Mouse (Mus musculus) midbrain, embryonic 16.5 days (tissue): ENCODE results near the gene Lyrm4. TPM values are rescaled to one million over a fixed set of nuclear protein-coding genes. Genes with fewer than 3 reads are reported as not detected.

Experiments
- ATAC-seq: fragments of 200-750 bp; cut with Nextera tagmentation; 2 replicates; pipeline ENCODE4 v1.8.0; 2017; ENCODE audit warnings: moderate TSS enrichment
- H3K27ac ChIP-seq: fragments of 300-500 bp; sonication (generic); 2 replicates; pipeline ENCODE4 v1.5.1; 2014; ENCODE audit warnings: mild to moderate bottlenecking, low read length, mixed read lengths
- H3K27me3 ChIP-seq: fragments of 300-500 bp; sonication (generic); 2 replicates; pipeline ENCODE4 v1.6.1; 2014; ENCODE audit warnings: low read depth, low read length, mixed read lengths; ENCODE audit not compliant: control insufficient read depth, insufficient read depth
- H3K36me3 ChIP-seq: fragments of 300-500 bp; sonication (generic); 2 replicates; pipeline ENCODE4 v1.6.1; 2014; ENCODE audit warnings: mild to moderate bottlenecking, low read length, moderate library complexity, mixed read lengths; ENCODE audit not compliant: control insufficient read depth, insufficient read depth
- H3K4me1 ChIP-seq: fragments of 300-500 bp; sonication (generic); 2 replicates; pipeline ENCODE4 v1.6.1; 2014; ENCODE audit warnings: mild to moderate bottlenecking, low read length, mixed read lengths; ENCODE audit not compliant: control insufficient read depth, insufficient read depth
- H3K4me2 ChIP-seq: fragments of 300-500 bp; sonication (generic); 2 replicates; pipeline ENCODE4 v1.6.1; 2014; ENCODE audit warnings: mild to moderate bottlenecking, low read length, mixed read lengths
- H3K4me3 ChIP-seq: fragments of 300-500 bp; sonication (generic); 2 replicates; pipeline ENCODE4 v1.5.1; 2014; ENCODE audit warnings: low read depth, mild to moderate bottlenecking, low read length, moderate library complexity, mixed read lengths
- H3K9ac ChIP-seq: fragments of 300-500 bp; sonication (generic); 2 replicates; pipeline ENCODE4 v1.6.1; 2014; ENCODE audit warnings: low read depth, low read length, mixed read lengths
- H3K9me3 ChIP-seq: fragments of 300-500 bp; sonication (generic); replicated peaks from 2 replicates; pipeline ENCODE4 v1.6.1; 2014; ENCODE audit warnings: mild to moderate bottlenecking, low read length, mixed read lengths; ENCODE audit not compliant: control insufficient read depth, poor library complexity, severe bottlenecking
- WGBS: fragments of 180-500 bp; shearing (Covaris S2); extraction: QIAGEN DNeasy Blood & Tissue Kit; methylation state at CpG from one replicate; pipeline ENCODE4 v1.1.7; 2014; 5-methylcytosine and 5-hydroxymethylcytosine counted together
- polyA plus RNA-seq: library from polyadenylated mRNA; unstranded; fragments of >200 nt; fragmentation: Nextera tagmentation; extraction: Ambion mirVana; gene quantifications from 2 replicates; pipeline ENCODE4 v1.2.1, GENCODE M21; 2015

Gene Lyrm4
- polyA plus RNA-seq, 1 experiment from 2014 or later = 45.5 TPM

- Histone ChIP-seq H3K4me1 (no peaks in the 10 kb centered on the region), H3K4me3 (no peak overlapping the region), H3K27ac (no peak overlapping the region), H3K27me3 (no peaks in the 10 kb centered on the region), H3K4me2 (no peak overlapping the region), H3K9ac (no peak overlapping the region), H3K36me3 (no peaks in the 10 kb centered on the region), H3K9me3 (no peaks in the 10 kb centered on the region)
- 67% methylated on average over 5 of the region's 5 CpGs for WGBS
- no peak for ATAC-seq
Measured at GRCm38 (mm10) chr13:36140247-36141016, 23.1 kb upstream of the Lyrm4 start.

GRCm38 (mm10) chr13:36139703-36140102 is 22.4 kb upstream of the Lyrm4 start:
- WGBS = 84% methylated on average over 5 of the region's 5 CpGs
- Histone ChIP-seq H3K27ac (no peak overlapping the region), H3K36me3 (no peaks in the 10 kb centered on the region), H3K4me1 (no peaks in the 10 kb centered on the region), H3K27me3 (no peaks in the 10 kb centered on the region), H3K9ac (no peak overlapping the region), H3K9me3 (no peaks in the 10 kb centered on the region), H3K4me2 (no peak overlapping the region), H3K4me3 (no peak overlapping the region)
- ATAC-seq = no peak

- H3K36me3 ChIP-seq = no peaks in the 10 kb centered on the region
- ATAC-seq = no peak
- no peaks in the 10 kb centered on the region for H3K9me3 ChIP-seq
- H3K4me1 ChIP-seq = no peaks in the 10 kb centered on the region
- H3K4me3 ChIP-seq = no peak overlapping the region
- 94% methylated on average over 4 of the region's 5 CpGs for WGBS
- H3K27me3 ChIP-seq = no peaks in the 10 kb centered on the region
- H3K27ac ChIP-seq = no peak overlapping the region
- no peak overlapping the region for H3K4me2 ChIP-seq
- no peak overlapping the region for H3K9ac ChIP-seq
Measured at GRCm38 (mm10) chr13:36131992-36132649, 14.8 kb upstream of the Lyrm4 start.

- 95% methylated on average over 5 of the region's 5 CpGs for WGBS
- H3K4me2 ChIP-seq = no peak overlapping the region
- no peak for ATAC-seq
- no peaks in the 10 kb centered on the region for H3K27me3 ChIP-seq
- no peak overlapping the region for H3K9ac ChIP-seq
- no peaks in the 10 kb centered on the region for H3K36me3 ChIP-seq
- H3K4me3 ChIP-seq = no peak overlapping the region
- H3K9me3 ChIP-seq = no peaks in the 10 kb centered on the region
- H3K4me1 ChIP-seq = no peaks in the 10 kb centered on the region
- no peak overlapping the region for H3K27ac ChIP-seq
Measured at GRCm38 (mm10) chr13:36131401-36131800, 14.1 kb upstream of the Lyrm4 start.

GRCm38 (mm10) chr13:36129360-36130054 is 12.2 kb upstream of the Lyrm4 start:
- Histone ChIP-seq H3K9me3 (no peaks in the 10 kb centered on the region), H3K27ac (no peak overlapping the region), H3K27me3 (no peaks in the 10 kb centered on the region), H3K4me3 (no peak overlapping the region), H3K36me3 (no peaks in the 10 kb centered on the region), H3K9ac (no peak overlapping the region), H3K4me2 (no peak overlapping the region), H3K4me1 (no peaks in the 10 kb centered on the region)
- WGBS = 63% methylated on average over 2 of the region's 2 CpGs
- ATAC-seq = peak; percentile 42; the same call in 1 of the 2 replicates

- no peak overlapping the region for H3K4me3 ChIP-seq
- H3K4me2 ChIP-seq = no peak overlapping the region
- H3K4me1 ChIP-seq = peaks cover 13% of the 10 kb centered on the region
- H3K27me3 ChIP-seq = no peaks in the 10 kb centered on the region
- H3K9ac ChIP-seq = no peak overlapping the region
- no peak overlapping the region for H3K27ac ChIP-seq
- H3K36me3 ChIP-seq = no peaks in the 10 kb centered on the region
- no peak for ATAC-seq
- no peaks in the 10 kb centered on the region for H3K9me3 ChIP-seq
Measured at GRCm38 (mm10) chr13:36120606-36121005, 3.3 kb upstream of the Lyrm4 start.

- peaks cover 20% of the 10 kb centered on the region for H3K4me1 ChIP-seq
- H3K9ac ChIP-seq = no peak overlapping the region
- H3K4me3 ChIP-seq = no peak overlapping the region
- no peaks in the 10 kb centered on the region for H3K36me3 ChIP-seq
- no peaks in the 10 kb centered on the region for H3K27me3 ChIP-seq
- H3K9me3 ChIP-seq = no peaks in the 10 kb centered on the region
- H3K27ac ChIP-seq = no peak overlapping the region
- WGBS = 60% methylated on average over 4 of the region's 4 CpGs
- no peak for ATAC-seq
- H3K4me2 ChIP-seq = no peak overlapping the region
Measured at GRCm38 (mm10) chr13:36119684-36120083, 2.4 kb upstream of the Lyrm4 start.

GRCm38 (mm10) chr13:36116520-36117142 is 695 bp downstream of the Lyrm4 start:
- Histone ChIP-seq H3K27ac (peak overlapping the region; percentile 99), H3K9ac (peak overlapping the region; percentile 83), H3K4me1 (peaks cover 26% of the 10 kb centered on the region), H3K4me3 (peak overlapping the region; percentile 80), H3K27me3 (no peaks in the 10 kb centered on the region), H3K4me2 (peak overlapping the region; percentile 70), H3K9me3 (no peaks in the 10 kb centered on the region), H3K36me3 (no peaks in the 10 kb centered on the region)
- peak; percentile 61 for ATAC-seq
- 5% methylated on average over 21 of the region's 21 CpGs for WGBS
